Mouse (Mus musculus): Measurements from ENCODE around the gene Ehbp1l1.

The Ehbp1l1 gene

DNA sequence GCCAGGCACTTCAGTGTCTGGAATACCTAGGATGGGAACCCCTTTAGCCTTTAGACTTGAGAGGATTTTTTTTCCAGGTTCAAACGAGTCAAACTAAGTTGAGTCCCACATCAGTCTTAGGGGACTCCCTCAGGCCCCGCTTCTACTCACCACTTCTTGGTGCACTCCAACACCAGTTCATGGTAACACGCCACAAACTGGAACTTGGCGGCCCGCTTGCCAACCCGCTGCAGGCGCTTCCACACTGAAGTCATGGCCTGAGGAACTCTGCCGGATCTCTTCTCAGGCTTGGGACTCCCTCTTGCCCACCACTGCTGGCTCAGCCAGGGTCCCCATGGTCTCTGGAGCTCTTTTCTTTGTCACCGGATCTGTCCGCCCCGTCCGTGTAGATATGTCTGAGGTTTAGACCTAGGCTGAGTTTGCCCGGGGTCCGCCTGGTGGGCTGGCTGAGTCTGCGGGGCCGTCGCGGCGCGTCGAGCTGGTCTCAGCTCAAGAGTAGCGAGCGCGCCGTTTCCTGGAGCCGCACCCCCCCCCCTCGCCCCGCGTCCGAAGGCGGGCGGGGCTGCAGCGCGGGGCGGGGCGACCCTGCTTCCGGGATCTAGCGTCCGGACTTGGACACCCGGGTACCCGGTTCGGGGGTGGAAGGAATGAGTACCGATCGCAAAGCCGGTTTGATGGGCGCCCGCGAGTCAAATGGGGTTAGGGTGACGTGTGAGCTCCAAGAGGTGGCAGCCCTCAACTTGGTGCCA lies at the start of gene Ehbp1l1:
Gene Ehbp1l1 (minus strand): TSS at position 551 of the 749 bp plus-strand sequence.
- no peak for DNase-seq (ENCODE audit: low spot score)

DNA sequence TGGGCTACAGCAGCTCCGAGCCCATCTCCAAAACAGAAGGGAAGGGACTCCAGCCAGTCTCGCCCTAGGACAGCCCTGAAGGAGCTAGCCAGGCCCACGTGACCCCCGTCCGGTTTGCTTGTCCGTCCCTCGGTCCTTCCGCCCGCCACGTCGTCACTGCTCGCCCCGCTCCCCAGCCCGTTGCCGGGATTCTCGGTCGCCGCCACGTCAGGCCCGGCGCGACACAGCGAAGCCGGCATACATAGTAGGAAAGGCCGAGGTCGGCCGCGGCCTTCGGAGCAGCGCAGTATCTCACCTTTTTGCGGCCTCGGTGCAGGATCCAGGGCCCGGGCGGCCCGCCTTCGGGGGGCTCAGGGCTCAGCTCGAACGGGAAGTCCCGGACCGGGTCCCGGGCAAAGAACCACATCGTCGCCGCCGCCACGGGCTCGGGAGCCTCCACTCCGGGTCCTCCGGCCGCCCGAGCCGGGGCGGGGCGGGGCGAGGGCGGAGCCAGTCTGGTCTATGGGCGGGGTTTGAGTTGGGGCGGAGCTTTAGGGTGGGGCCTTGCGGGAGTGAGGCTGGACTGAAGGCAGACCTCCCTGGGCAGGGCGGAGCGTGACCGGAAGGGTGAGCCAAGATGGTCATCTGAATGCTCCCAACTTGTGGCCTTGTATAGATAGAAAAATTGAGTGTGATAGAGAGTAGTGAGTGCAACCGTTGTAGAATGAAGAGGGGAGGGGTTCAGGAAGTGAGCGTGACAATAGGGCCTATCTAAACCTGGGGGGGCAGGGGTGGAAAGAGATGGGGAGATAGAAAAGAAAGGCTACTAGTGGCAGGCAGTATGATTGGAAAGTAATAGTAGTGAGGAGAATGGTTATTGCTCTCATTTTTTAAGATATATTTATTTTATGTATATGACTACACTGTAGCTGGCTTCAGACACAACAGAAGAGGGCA lies 45.1 kb upstream of the Ehbp1l1 start, which contains the start of gene Scyl1:
Gene Scyl1 (minus strand): TSS at position 495 of the 936 bp plus-strand sequence.
- peak; percentile 80 for DNase-seq (ENCODE audit: low spot score)

DNA sequence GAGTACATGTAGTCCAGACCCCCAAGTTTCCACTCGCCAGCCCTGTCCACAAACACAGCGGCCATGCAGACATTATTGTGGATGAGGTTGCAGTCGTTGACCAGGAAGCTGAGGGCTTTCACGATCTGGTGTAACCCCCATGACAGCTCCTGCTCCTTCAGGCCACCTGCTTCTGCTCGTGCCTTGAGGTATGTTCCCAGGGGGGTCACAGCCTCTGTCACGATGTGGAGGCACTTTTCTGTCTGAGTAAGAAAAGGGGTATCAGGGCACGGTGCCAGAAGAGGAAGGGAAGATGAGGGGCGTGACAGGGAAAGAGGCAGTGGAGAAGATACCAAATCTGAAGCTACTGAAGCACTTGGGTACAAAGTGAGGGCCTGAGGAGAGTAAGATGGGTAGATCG lies 44.2 kb upstream of the Ehbp1l1 start:
- no peak for DNase-seq (ENCODE audit: low spot score)

DNA sequence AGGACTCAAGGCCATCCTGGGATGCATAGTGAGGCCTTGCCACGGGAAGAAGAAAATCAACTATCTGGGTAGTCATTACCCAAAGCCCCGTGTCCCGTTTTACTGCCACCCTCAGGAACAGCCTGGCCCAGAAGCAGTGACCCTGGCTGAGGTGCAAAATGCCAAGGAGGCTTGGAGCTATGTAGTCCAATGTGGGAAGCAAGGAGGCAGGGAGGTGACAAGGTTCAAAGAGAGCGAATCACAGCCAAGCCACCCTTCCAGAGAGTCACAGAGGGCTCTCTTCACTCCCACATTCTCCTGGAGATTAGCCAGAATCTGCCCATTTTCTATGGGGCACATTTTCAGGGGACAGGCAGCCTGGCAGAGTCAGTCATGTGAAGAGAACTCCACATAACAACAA lies 41.2 kb upstream of the Ehbp1l1 start:
- DNase-seq (ENCODE audit: low spot score) = no peak

DNA sequence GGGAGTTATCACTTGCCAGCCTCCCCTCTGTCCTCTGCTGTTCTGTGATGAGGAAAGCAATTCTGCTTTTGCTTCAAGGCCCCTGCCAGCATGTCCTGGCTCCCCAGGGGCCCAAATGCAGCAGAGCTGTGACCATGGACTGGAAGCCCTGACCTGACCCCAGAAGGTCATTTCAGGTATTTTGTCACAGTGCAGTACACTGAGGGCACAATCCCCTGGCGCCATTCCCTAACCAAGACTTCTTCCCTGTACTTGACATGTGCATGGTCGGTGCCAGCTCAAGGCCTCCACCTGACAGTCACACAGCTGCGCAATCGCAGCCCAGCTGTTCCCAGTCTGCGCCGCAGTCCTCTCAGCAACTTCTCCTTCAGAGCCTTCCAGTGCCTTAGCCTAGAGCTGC lies 37.0 kb upstream of the Ehbp1l1 start:
- DNase-seq (ENCODE audit: low spot score) = no peak

DNA sequence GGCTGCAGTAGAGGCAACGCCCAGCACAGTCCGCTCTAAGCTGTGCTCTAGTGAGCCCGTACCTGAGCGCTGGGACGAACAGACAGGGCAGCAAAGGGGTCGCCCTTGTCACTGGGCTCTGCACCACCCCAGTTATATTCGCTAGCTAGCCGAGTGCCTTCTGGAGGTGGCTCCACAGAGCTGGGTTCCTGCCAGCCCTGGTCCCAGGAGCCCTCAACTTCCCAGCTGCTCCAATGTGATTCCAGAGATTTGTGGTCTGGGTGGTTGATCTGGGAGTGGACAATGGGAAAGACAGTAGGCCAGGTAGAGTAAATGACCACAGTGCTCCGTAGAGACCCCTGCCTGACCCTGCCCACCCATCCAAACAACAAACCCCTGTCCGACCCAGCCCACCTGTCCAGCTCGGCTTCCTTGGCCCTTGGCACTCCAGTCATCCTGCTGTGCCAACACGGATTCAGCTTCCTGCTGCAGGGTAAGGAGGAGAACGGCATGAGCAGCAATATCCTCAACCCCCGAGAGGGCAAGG lies 32.8 kb upstream of the Ehbp1l1 start:
- DNase-seq (ENCODE audit: low spot score) = no peak

DNA sequence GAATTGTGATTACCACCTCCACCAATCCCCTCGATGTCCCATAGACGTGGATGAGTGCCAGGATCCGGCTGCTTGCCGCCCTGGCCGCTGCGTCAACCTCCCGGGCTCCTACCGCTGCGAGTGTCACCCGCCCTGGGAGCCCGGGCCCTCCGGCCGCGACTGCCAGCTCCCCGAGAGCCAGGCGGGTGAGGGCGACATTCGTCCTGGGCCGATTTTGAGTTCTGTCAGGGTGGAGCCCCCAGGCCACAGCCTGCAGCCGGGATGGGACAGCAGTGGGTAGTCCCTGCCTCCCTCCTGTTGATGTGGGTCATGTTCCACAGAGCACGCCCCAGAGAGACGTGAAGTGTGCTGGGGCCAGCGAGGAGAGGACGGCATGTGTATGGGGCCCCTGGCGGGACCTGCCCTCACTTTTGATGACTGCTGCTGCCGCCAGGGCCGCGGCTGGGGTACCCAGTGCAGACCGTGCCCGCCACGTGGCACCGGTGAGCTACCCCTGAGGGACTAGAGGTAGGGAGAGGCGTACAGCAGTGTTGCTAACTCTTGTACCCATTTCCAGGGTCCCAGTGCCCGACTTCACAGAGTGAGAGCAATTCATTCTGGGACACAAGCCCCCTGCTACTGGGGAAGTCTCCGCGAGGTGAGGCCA lies 31.0 kb upstream of the Ehbp1l1 start:
- DNase-seq (ENCODE audit: low spot score) = no peak

DNA sequence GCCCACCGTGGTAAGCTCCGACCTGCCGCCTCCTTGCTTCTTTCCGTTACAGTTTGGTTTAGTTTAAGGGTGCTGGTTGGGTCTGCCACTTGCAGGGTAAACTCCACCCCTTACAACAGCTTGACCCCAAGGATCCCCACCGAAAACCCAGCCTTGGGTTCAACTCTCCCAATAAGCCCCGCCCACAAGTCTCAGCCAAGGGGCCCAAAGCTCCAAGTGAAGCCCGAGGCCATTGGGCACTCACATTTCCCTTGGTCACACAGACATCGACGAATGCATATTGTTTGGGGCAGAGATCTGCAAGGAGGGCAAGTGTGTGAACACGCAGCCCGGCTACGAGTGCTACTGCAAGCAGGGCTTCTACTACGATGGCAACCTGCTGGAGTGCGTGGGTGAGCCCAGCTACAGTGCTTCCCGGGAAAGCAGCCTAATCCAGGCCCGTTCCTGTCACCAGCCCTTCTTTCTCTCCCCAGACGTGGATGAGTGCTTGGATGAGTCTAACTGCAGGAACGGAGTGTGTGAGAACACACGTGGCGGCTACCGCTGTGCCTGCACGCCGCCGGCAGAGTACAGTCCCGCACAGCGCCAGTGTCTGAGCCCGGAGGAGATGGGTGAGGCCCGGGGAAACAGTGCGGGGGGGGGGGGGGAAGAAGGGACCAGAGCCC lies 30.3 kb upstream of the Ehbp1l1 start:
- DNase-seq (ENCODE audit: low spot score) = peak; percentile 42

DNA sequence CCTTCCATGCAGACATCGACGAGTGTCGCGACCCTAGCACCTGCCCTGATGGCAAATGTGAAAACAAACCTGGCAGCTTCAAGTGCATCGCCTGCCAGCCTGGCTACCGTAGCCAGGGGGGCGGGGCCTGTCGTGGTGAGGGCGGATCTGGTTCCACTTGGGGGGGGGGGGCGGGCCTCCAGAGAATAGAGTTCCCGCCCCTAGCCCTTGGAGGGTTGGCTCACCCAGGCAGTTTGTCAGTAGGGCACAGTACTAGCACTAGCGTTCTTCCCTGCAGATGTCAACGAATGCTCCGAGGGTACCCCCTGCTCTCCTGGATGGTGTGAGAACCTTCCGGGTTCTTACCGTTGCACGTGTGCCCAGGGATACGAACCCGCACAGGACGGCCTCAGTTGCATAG lies 25.6 kb upstream of the Ehbp1l1 start:
- DNase-seq (ENCODE audit: low spot score) = no peak

DNA sequence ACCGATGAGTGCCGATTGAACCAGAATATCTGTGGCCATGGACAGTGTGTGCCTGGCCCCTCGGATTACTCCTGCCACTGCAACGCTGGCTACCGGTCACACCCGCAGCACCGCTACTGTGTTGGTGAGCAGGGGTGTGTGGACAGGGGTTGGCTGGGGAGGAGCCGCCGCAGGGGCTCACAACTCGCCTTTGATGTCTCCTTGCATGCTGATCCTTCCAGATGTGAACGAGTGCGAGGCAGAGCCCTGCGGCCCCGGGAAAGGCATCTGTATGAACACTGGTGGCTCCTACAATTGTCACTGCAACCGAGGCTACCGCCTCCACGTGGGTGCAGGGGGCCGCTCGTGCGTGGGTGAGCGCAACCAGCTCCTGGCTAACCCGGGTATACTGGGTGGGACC lies 24.8 kb upstream of the Ehbp1l1 start:
- DNase-seq (ENCODE audit: low spot score) = no peak

DNA sequence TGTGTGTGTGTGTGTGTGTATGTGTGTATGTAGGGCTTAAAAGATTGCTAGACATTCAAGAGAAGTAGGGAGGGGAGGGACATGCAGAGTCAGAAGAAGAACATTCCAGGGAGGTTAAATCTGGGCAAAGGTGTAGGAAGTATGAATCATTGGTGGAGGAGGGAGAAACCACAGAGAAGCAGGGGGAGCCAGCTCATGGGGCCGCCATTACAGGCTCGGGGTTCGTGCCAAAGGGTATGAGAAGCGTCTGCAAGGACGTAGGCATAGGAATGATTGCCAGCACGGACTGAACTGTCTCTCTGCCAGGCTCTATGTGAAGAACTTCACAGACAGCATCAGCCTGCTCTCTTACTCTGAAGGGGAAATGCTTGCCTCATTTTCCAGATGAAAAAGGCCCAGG lies 23.4 kb upstream of the Ehbp1l1 start:
- no peak for DNase-seq (ENCODE audit: low spot score)

DNA sequence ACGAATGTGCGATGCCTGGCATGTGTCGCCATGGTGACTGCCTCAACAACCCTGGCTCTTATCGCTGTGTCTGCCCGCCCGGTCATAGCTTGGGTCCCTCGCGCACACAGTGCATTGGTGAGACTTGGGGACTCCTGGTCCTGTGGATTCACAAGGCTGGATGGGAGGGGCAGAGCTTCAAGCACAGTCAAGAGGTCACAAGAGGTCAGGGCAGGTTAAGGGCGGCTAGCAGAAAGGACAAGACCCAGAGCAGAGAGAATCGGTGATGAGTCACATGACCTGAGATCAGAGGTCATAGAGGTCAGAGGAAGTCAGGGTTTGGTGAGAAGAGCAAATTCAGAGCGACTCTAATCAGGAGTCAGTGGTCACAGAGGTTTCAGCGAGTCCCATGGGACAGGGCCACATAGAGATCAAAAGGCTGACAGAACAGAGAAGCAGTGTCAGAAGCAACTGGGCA lies 20.8 kb upstream of the Ehbp1l1 start:
- no peak for DNase-seq (ENCODE audit: low spot score)

DNA sequence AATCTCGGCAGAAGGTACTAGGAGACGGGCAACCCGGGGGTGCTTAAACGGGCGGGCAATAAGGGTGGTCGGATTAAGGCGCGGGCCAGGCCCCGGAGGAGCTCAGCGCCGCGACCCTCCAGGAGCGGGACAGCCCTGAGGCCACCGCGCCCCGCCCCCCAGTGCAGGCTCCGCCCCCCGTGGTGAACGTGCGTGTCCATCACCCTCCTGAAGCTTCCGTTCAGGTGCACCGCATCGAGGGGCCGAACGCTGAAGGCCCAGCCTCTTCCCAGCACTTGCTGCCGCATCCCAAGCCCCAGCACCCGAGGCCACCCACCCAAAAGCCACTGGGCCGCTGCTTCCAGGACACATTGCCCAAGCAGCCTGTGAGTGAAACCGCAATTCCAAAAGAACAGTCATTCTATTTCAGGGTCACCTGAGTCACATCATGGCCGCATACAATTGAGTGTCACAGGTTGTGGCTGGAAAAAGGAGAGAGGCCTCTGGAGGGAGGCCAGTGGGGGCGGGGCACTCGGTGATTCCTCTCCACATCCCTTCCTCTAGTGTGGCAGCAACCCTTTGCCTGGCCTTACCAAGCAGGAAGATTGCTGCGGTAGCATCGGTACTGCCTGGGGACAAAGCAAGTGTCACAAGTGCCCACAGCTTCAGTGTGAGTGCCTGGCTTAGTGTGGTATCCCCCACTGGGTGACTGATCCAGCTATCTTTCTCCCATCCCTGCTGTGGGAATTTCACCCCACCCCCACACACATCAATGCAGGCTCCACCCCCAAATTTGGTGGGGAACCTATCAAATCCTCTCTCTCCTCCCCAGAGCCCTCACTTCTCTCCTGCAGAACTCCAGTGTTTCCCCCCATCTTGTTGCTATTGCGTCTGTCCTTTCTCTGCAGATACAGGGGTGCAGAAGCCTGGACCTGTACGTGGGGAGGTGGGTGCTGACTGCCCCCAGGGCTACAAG lies 19.9 kb upstream of the Ehbp1l1 start:
- DNase-seq (ENCODE audit: low spot score) = no peak

DNA sequence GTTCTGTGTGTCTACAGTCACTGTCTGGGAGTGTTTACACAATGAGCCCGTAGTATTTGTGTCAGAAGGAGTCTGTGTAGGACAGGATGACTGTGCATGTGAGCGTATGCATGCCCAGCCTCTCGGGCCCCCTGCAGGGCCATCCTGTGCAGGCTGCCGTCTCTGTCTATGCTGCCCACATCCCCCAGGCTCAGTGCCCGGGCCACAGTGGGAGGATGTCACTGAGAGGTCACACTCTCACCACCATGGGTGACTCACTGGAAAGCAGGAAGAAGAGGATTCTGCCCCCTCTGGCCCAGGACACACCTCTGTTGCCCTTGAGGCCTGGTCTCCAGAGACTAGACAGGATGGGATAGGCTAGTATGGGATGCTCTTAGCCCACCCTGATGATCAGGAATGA lies 17.5 kb upstream of the Ehbp1l1 start:
- DNase-seq (ENCODE audit: low spot score) = no peak

DNA sequence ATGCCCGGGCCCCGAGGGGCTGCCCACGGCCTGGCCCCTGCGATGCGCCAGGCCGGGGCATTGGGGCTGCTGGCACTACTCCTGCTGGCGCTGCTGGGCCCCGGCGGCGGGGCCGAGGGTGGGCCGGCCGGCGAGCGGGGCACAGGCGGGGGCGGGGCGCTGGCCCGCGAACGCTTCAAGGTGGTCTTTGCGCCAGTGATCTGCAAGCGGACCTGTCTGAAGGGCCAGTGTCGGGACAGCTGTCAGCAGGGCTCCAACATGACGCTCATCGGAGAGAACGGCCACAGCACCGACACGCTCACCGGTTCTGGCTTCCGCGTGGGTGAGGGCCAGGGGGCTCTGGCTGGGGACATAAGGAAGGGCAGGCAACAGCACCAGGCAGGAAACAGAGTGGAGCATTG lies 16.1 kb upstream of the Ehbp1l1 start:
- no peak for DNase-seq (ENCODE audit: low spot score)

DNA sequence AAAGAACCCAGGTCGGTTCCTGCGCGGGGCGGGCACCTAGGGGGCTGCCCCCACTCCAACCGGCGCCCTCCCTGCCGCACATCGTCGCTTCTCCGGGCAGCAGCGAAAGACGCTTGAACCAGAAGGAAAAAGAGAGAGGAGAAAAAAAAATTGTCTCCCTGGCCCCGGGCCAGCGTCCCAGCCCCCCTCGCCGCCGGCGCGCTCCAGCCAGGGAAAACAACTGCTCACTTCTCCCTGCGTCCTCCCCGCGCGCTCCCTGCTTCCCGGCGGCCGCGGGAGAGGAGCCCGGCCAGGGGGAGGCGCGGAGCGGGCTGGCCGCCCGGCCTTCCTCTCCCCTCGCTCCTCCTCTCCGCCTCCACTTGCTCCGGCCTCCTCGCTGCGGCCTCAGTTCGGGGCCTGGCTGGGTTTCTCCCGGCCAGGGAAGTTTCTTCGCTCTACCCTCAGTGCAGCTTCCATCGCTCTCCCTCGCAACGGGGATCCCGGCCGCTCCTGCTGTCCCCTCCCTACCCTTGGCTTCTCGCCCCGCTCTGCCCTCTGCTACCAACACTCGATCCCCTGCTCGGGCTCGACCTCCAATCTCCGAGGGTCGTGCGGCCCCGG lies 15.6 kb upstream of the Ehbp1l1 start:
- no peak for DNase-seq (ENCODE audit: low spot score)

DNA sequence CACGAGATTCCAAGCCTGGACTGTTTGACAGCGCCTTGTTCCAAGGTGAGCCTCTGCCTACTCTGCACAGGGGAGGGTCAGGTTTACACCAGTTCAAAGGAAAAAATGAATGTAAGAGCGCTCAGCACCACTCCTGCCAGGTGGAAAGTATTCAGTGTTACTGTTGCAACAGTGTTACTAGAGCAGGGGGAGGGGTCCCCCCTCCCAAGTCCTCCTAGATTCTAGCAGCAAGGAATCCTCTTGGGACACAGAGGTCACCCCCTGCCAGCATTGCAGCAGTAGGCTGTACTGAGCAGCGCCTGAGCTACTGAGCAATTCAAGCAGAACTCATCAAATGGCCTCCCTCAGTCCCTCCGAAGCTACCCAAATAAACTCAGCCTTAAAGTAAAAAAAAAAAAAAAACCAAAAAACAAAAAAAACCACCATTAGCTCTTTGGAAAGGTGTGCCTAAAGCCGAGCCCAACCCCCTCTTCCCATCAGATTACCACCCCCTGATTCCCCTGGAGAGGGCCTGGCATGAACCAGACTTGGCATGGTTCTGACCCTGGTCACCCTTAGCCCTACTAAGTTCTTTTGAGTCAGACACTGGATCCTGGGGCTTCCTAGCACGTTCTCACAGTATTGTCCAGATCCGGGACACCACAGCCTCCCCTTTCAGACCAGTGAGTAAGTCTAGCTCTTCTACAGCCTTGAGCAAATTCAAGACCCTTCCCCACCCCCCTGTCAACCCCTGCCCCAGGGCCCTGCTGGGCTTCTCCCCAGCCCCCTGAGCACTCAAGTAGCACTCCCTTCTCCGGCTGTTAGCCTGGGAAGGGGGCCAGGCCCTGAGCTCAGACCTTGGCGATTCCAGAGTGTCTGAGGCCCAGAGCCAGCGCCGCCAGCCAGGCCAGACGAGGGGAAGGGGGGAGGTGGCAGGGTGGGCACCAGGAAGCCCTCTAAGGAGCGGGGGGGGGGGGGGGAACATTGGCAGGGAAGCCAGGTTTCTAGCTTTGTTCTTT lies 14.5 kb upstream of the Ehbp1l1 start, which contains the start of gene Ltbp3:
Gene Ltbp3 (plus strand): TSS at position 585 of the 998 bp plus-strand sequence.
- no peak for DNase-seq (ENCODE audit: low spot score)

DNA sequence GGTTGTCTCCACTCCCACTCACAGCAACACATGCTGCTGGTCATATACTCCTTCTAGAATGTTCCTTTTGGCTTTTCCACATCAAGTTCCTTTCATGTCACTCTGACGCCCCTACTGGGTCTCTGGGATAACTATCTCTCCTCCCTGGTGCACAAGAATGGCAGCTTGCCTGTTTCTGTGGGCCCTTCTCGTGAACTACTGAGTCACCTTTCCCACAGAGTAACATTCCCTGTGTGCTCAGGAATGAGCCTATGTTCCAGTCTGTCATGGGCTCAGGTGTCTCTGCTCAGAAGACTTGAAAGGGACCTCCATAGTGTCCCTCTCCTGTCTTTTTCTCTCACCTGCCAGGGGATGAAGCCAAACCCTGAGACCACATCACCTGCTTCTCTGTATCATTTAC lies 13.3 kb upstream of the Ehbp1l1 start:
- no peak for DNase-seq (ENCODE audit: low spot score)

DNA sequence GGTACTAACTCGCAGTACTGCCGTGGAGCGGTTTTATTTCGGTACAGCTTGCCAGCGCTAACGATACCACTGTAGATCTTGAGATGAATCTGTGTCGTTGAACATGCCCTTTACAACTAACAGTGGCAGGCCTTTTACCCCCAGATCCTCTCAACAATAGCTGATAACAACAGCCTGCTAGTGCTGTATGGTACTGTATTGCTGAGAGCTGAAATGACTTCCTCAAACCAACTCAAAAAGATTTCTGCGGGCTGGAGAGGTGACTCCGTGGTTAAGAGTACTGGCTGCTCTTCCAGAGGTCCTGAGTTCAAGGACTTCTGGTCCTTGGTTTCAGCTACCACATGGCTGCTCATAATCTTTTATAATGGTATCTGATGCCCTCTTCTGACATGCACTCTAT lies 8.2 kb upstream of the Ehbp1l1 start:
- DNase-seq (ENCODE audit: low spot score) = no peak
